In the genomic region with DNA sequence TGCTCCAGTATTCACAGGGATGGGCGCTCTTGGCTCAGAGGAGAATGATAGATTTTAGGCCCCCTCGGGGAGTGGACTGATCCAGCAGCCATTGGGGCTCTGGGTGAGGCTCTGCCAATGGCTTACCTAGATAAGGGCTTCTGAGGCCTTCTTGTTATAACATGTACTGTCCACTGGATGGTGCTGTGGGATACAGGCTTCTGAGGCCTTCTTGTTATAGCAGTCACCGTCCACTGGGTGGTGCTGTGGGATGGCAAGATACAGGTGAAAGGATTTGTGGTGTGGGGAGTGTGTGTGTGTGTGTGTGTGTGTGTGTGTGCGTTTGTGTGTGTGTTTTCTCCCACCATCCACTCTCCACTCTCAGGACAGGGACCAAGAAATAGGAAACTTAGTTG, we compare ENCODE assay signal across 9 mouse cellular contexts.
DNase-seq lines count a peak whose midpoint lies in the region; ATAC-seq and TF ChIP-seq lines count a peak whose summit lies in the region.
"Had no signal": no experiment of that assay in that cellular context is flagged by ENCODE, and none has a peak within 500 bp of the region (broad histone marks: within the 10 kb centered on the region; RNA-seq: fewer than 3 reads in every experiment).

No protein-coding gene starts in this region.

- H3K27ac ChIP-seq in MEL (ENCODE audit: control insufficient read depth, low read depth, low read length), result no peak overlapping the region
- peak overlapping the region; percentile 57; the same call in 1 of the 2 replicates for H3K27ac ChIP-seq in forebrain, embryonic 15.5 days (replicated peaks)

- no peaks in the 10 kb centered on the region for H3K9me3 ChIP-seq in MEL (replicated peaks; ENCODE audit: insufficient read depth, low read length)
- no peaks in the 10 kb centered on the region for H3K9me3 ChIP-seq in forebrain, embryonic 15.5 days
- H3K9me3 ChIP-seq: megakaryocyte, embryonic 14.5 days had no signal

- H3K4me3 ChIP-seq in MEL (ENCODE audit: control insufficient read depth in 1 of 2, insufficient read depth in 1 of 2, low read depth in 2 of 2, low read length in 2 of 2), result no peak overlapping the region
- no peak overlapping the region for H3K4me3 ChIP-seq in forebrain, embryonic 15.5 days
- H3K4me3 ChIP-seq: megakaryocyte, embryonic 14.5 days had no signal

- no peaks in the 10 kb centered on the region for H3K79me2 ChIP-seq in MEL (ENCODE audit: control insufficient read depth, insufficient read depth, low read length, poor library complexity)

- TF ChIP-seq POLR2A in MEL (IDR thresholded peaks at IDR 0.05; ENCODE audit: control insufficient read depth in 1 of 2, insufficient read depth in 1 of 2, low read depth in 1 of 2, low read length in 2 of 2, poor library complexity in 1 of 2), result no peak

- TF ChIP-seq RAD21 in MEL (IDR thresholded peaks at IDR 0.05; ENCODE audit: low read depth, low read length), result peak; percentile 99

- TF ChIP-seq EP300 in MEL (IDR thresholded peaks at IDR 0.05; ENCODE audit: low read depth in 1 of 2, low read length in 2 of 2), result peak in 1 of 2 experiments; percentile 55; a peak in 2 of 4 replicates

- peaks cover 0 to 5% of the 10 kb centered on the region in 2 experiments; a peak in 2 of 4 replicates for H3K36me3 ChIP-seq in MEL (ENCODE audit: control insufficient read depth in 1 of 2, insufficient read depth in 2 of 2, low read length in 2 of 2)
- H3K36me3 ChIP-seq in forebrain, embryonic 15.5 days, result no peaks in the 10 kb centered on the region

- H3K9ac ChIP-seq in MEL (ENCODE audit: control insufficient read depth, low read depth, low read length, poor library complexity, severe bottlenecking), result peak overlapping the region; percentile 48
- no peak overlapping the region for H3K9ac ChIP-seq in forebrain, embryonic 15.5 days (replicated peaks)

- H3K27me3 ChIP-seq in MEL (ENCODE audit: control insufficient read depth in 1 of 2, insufficient read depth in 2 of 2, low read length in 2 of 2), result no peaks in the 10 kb centered on the region
- no peaks in the 10 kb centered on the region for H3K27me3 ChIP-seq in forebrain, embryonic 15.5 days
- H3K27me3 ChIP-seq: megakaryocyte, embryonic 14.5 days had no signal

- H3K4me2 ChIP-seq in forebrain, embryonic 15.5 days (replicated peaks), result no peak overlapping the region

- H3K4me1 ChIP-seq in MEL (ENCODE audit: control insufficient read depth in 1 of 2, insufficient read depth in 2 of 2, low read length in 2 of 2), result peaks cover 2 to 19% of the 10 kb centered on the region in 2 experiments; a peak in 3 of 4 replicates
- H3K4me1 ChIP-seq in forebrain, embryonic 15.5 days, result peaks cover 43% of the 10 kb centered on the region

- peak in 2 of 3 experiments; percentile 98 to 99; a peak in 5 of 6 replicates for TF ChIP-seq CTCF in MEL (IDR thresholded peaks at IDR 0.05 in 2 of 3, conservative IDR thresholded peaks at IDR 0.05 in 1 of 3; ENCODE audit: control insufficient read depth in 1 of 3, insufficient read depth in 1 of 3, low read depth in 2 of 3, low read length in 3 of 3, poor library complexity in 1 of 3, severe bottlenecking in 1 of 3)

- ATAC-seq in cerebellum, adult (ENCODE audit: insufficient number of reproducible peaks, low FRiP score, low TSS enrichment), result peak; percentile 39
- ATAC-seq in forebrain, embryonic 15.5 days (replicated peaks), result peak; percentile 74
- ATAC-seq in hematopoietic stem cell, adult 5-6 weeks (replicated peaks in 1 of 2; ENCODE audit: insufficient read depth in 1 of 2, low FRiP score in 2 of 2, low TSS enrichment in 1 of 2, low read depth in 1 of 2, poor library complexity in 2 of 2, severe bottlenecking in 2 of 2), result peak; percentile 91 to 93

- peak; percentile 93 for DNase-seq in MEL (ENCODE audit: low read depth, low spot score)
- DNase-seq in layer of hippocampus, adult 9-11 months, result peak; percentile 76
- DNase-seq in lung, postnatal 14 days, result peak; percentile 87
- peak; percentile 94 for DNase-seq in retina, embryonic 14.5 days (ENCODE audit: low spot score)
- DNase-seq in urinary bladder, adult 2 months (ENCODE audit: low spot score), result peak; percentile 62

- under 1% methylated on average over 4 of the region's 4 CpGs for WGBS in forebrain, embryonic 15.5 days

TF ChIP-seq in MEL, 35 proteins besides CTCF, POLR2A, EP300 and RAD21:
- TF ChIP-seq ZNF384 (IDR thresholded peaks at IDR 0.05; ENCODE audit: low read depth, low read length) (peak; percentile 56; the same call in 1 of the 2 replicates), USF1 (IDR thresholded peaks at IDR 0.05; ENCODE audit: low read depth, low read length) (no peak), ZKSCAN1 (IDR thresholded peaks at IDR 0.05; ENCODE audit: low read depth, low read length) (no peak), HCFC1 (IDR thresholded peaks at IDR 0.05; ENCODE audit: low read depth, low read length) (peak; percentile 60), BHLHE40 (IDR thresholded peaks at IDR 0.05; ENCODE audit: borderline replicate concordance, low read depth, low read length) (0 out of 2 replicates have a peak, but pooled peaks have one; percentile 66), ELF1 (IDR thresholded peaks at IDR 0.05; ENCODE audit: low read depth, low read length) (0 out of 2 replicates have a peak, but pooled peaks have one; percentile 35), SMC3 (IDR thresholded peaks at IDR 0.05; ENCODE audit: low read depth, low read length) (peak; percentile 100), TCF12 (IDR thresholded peaks at IDR 0.05; ENCODE audit: low read depth, low read length) (peak; percentile 41; the same call in 1 of the 2 replicates), TBP (IDR thresholded peaks at IDR 0.05; ENCODE audit: low read depth, low read length) (no peak), JUND (IDR thresholded peaks at IDR 0.05; ENCODE audit: low read depth, low read length) (peak; percentile 64; the same call in 1 of the 2 replicates), RCOR1 (IDR thresholded peaks at IDR 0.05; ENCODE audit: low read depth, low read length) (peak; percentile 49; the same call in 1 of the 2 replicates), SIN3A (IDR thresholded peaks at IDR 0.05; ENCODE audit: low read length) (peak; percentile 89), ZC3H11A (IDR thresholded peaks at IDR 0.05; ENCODE audit: low read depth, low read length) (peak; percentile 100), GATA1 (IDR thresholded peaks at IDR 0.05; ENCODE audit: low read depth, low read length) (peak; percentile 83), MAZ (IDR thresholded peaks at IDR 0.05; ENCODE audit: low read depth, low read length) (peak; percentile 75; the same call in 1 of the 2 replicates), ETS1 (IDR thresholded peaks at IDR 0.05; ENCODE audit: low read depth, low read length) (peak; percentile 41; the same call in 1 of the 2 replicates)

Comparison
In these comparisons a context has a peak if more than half of its experiments do, and no peak if none do; other contexts are left out.
1. ATAC-seq: peak in every context shown above with its lines; median percentile 92 in hematopoietic stem cell, adult 5-6 weeks; 74 in forebrain, embryonic 15.5 days; 39 in cerebellum, adult.